Mouse (Mus musculus) liver, adult 2 months (tissue): Measurements from ENCODE around the gene Hemk1. TPM values are rescaled to one million over a fixed set of nuclear protein-coding genes. Genes with fewer than 3 reads are reported as not detected.
A peak's percentile ranks its signal among the peaks of the same experiment; 100 is the strongest.

ENCODE experiments used
- DNase-seq: peaks from one replicate; pipeline ENCODE4 v3.0.0-alpha.2; 2011; ENCODE audit warnings: low read depth, low spot score; ENCODE audit errors: extremely low read depth
- H3K27ac ChIP-seq: fragments of 200-500 bp; replicated peaks from 2 replicates; pipeline ENCODE4 v1.5.1; 2012; ENCODE audit warnings: low read depth, mild to moderate bottlenecking, control low read depth, inconsistent platforms, low read length; ENCODE audit not compliant: insufficient read depth
- H3K27me3 ChIP-seq: fragments of 200-500 bp; 2 replicates; pipeline ENCODE4 v1.6.1; 2012; ENCODE audit warnings: mild to moderate bottlenecking, moderate library complexity, low read length, inconsistent platforms; ENCODE audit not compliant: control insufficient read depth, insufficient read depth
- H3K36me3 ChIP-seq: fragments of 200-500 bp; 2 replicates; pipeline ENCODE4 v1.6.1; 2012; ENCODE audit warnings: low read length, inconsistent platforms; ENCODE audit not compliant: control insufficient read depth, insufficient read depth
- H3K4me1 ChIP-seq: fragments of 200-500 bp; 2 replicates; pipeline ENCODE4 v1.6.1; 2011; ENCODE audit warnings: low read length; ENCODE audit not compliant: control insufficient read depth, insufficient read depth
- H3K4me3 ChIP-seq: fragments of 200-500 bp; 2 replicates; pipeline ENCODE4 v1.5.1; 2011; ENCODE audit warnings: low read depth, mild to moderate bottlenecking, control low read depth, low read length, moderate library complexity; ENCODE audit not compliant: insufficient read depth
- H3K79me2 ChIP-seq: fragments of 200-500 bp; 2 replicates; pipeline ENCODE4 v1.6.1; 2012; ENCODE audit warnings: inconsistent platforms, mild to moderate bottlenecking, low read length, moderate library complexity; ENCODE audit not compliant: control insufficient read depth, insufficient read depth
- H3K9ac ChIP-seq: fragments of 200-500 bp; 2 replicates; pipeline ENCODE4 v1.6.1; 2012; ENCODE audit warnings: low read depth, mild to moderate bottlenecking, control low read depth, inconsistent platforms, low read length
- CTCF ChIP-seq: fragments of 200-500 bp; IDR thresholded peaks from 2 replicates; pipeline ENCODE4 v1.5.1; 2011; ENCODE audit warnings: low read depth, low read length, control low read depth
- POLR2A ChIP-seq: fragments of 200-500 bp; IDR thresholded peaks from 2 replicates; pipeline ENCODE4 v1.6.1; 2011; ENCODE audit warnings: low read length, control low read depth; ENCODE audit not compliant: insufficient read depth; ENCODE audit errors: extremely low read depth
- WGBS: fragments of 180-500 bp; shearing (Covaris S2); methylation state at CpG from one replicate; pipeline ENCODE4 v1.1.7; 2018; 5-methylcytosine and 5-hydroxymethylcytosine counted together
- polyA plus RNA-seq: library from polyadenylated mRNA; depleted of rRNA; stranded (reverse); fragments of >200 nt; gene quantifications from 2 replicates; pipeline ENCODE4 v1.2.3, GENCODE M21; 2012
- total RNA-seq: library from RNA; depleted of rRNA; stranded (reverse); fragments of >200 nt; gene quantifications from 2 replicates; pipeline ENCODE4 v1.2.3, GENCODE M21; 2014

Hemk1 gene
- total and polyA plus RNA-seq, 2 experiments: 18.4 to 28.1 TPM

- H3K27me3 ChIP-seq: no peaks in the 10 kb centered on the region
- H3K36me3 ChIP-seq: peaks cover 12% of the 10 kb centered on the region
- WGBS: 29% methylated on average over 13 of the region's 13 CpGs
- H3K4me1 ChIP-seq: peaks cover 70% of the 10 kb centered on the region
- no peak for DNase-seq
- 0 out of 2 replicates have a peak overlapping the region, but pooled peaks have one; percentile 33 for H3K9ac ChIP-seq
- TF ChIP-seq POLR2A: no peak
- no peak for TF ChIP-seq CTCF
- 0 out of 2 replicates have a peak, but pooled peaks cover under 1% of the 10 kb centered on the region for H3K79me2 ChIP-seq
- H3K4me3 ChIP-seq: no peak overlapping the region
- H3K27ac ChIP-seq: peak overlapping the region; percentile 54
Observed at GRCm38 (mm10) chr9:107305601-107306542, 32.3 kb downstream of the Hemk1 start.

GRCm38 (mm10) chr9:107305012-107305411, 33.1 kb downstream of the Hemk1 start:
- no peak overlapping the region for H3K4me3 ChIP-seq
- peak overlapping the region; percentile 54 for H3K27ac ChIP-seq
- H3K27me3 ChIP-seq: no peaks in the 10 kb centered on the region
- H3K9ac ChIP-seq: no peak overlapping the region; the same call in 1 of the 2 replicates
- WGBS: 47% methylated on average over 4 of the region's 4 CpGs
- H3K79me2 ChIP-seq: peaks cover 9% of the 10 kb centered on the region; the same call in 1 of the 2 replicates
- H3K36me3 ChIP-seq: peaks cover 20% of the 10 kb centered on the region
- peak; percentile 85 for DNase-seq
- H3K4me1 ChIP-seq: peaks cover 78% of the 10 kb centered on the region
- TF ChIP-seq POLR2A: no peak
- TF ChIP-seq CTCF: no peak

GRCm38 (mm10) chr9:107304383-107304782, 33.8 kb downstream of the Hemk1 start:
- Histone ChIP-seq H3K27ac (no peak overlapping the region), H3K9ac (no peak overlapping the region), H3K4me3 (no peak overlapping the region), H3K79me2 (peaks cover 12% of the 10 kb centered on the region; the same call in 1 of the 2 replicates), H3K27me3 (no peaks in the 10 kb centered on the region), H3K36me3 (peaks cover 23% of the 10 kb centered on the region), H3K4me1 (peaks cover 80% of the 10 kb centered on the region)
- no peak for DNase-seq
- no peak for TF ChIP-seq CTCF
- no peak for TF ChIP-seq POLR2A
- 71% methylated on average over 3 of the region's 3 CpGs for WGBS

- H3K9ac ChIP-seq: no peak overlapping the region
- H3K4me3 ChIP-seq: no peak overlapping the region
- TF ChIP-seq CTCF: no peak
- TF ChIP-seq POLR2A: no peak
- peaks cover 12% of the 10 kb centered on the region; the same call in 1 of the 2 replicates for H3K79me2 ChIP-seq
- WGBS: 85% methylated on average over 5 of the region's 5 CpGs
- no peaks in the 10 kb centered on the region for H3K27me3 ChIP-seq
- H3K4me1 ChIP-seq: peaks cover 78% of the 10 kb centered on the region
- H3K36me3 ChIP-seq: peaks cover 23% of the 10 kb centered on the region
- no peak for DNase-seq
- H3K27ac ChIP-seq: no peak overlapping the region; the same call in 1 of the 2 replicates
Observed at GRCm38 (mm10) chr9:107303900-107304299, 34.2 kb downstream of the Hemk1 start.

- WGBS: 32% methylated on average over 9 of the region's 9 CpGs
- peaks cover 72% of the 10 kb centered on the region for H3K4me1 ChIP-seq
- DNase-seq: no peak
Observed at GRCm38 (mm10) chr9:107303121-107303820, 34.9 kb downstream of the Hemk1 start.

More at GRCm38 (mm10) chr9:107303121-107303820, 34.9 kb downstream of the Hemk1 start:
- Histone ChIP-seq H3K9ac (no peak overlapping the region), H3K79me2 (peaks cover 12% of the 10 kb centered on the region; the same call in 1 of the 2 replicates), H3K4me3 (no peak overlapping the region), H3K36me3 (peaks cover 23% of the 10 kb centered on the region), H3K27me3 (no peaks in the 10 kb centered on the region), H3K27ac (peak overlapping the region; percentile 51)
- TF ChIP-seq CTCF: no peak
- TF ChIP-seq POLR2A: no peak
